Mouse (Mus musculus) forebrain, postnatal 0 days (tissue): ENCODE measurements around the gene Ulk4. TPM values are rescaled to one million over a fixed set of nuclear protein-coding genes. Genes with fewer than 3 reads are reported as not detected.
A peak's percentile ranks its signal among the peaks of the same experiment; 100 is the strongest.

Experiments
- ATAC-seq: fragments of 200-750 bp; cut with Nextera tagmentation; 2 replicates; pipeline ENCODE4 v1.8.0; 2017; ENCODE audit warnings: mild to moderate bottlenecking, moderate library complexity
- DNase-seq: peaks from one replicate; pipeline ENCODE4 v3.0.0-alpha.2; 2015
- H3K27ac ChIP-seq: fragments of 300-500 bp; sonication (generic); 2 replicates; pipeline ENCODE4 v1.5.1; 2014; ENCODE audit warnings: low read depth, mild to moderate bottlenecking, antibody characterized with exemption, low read length, moderate library complexity, mixed read lengths
- H3K27me3 ChIP-seq: fragments of 300-500 bp; sonication (generic); 2 replicates; pipeline ENCODE4 v1.6.1; 2014; ENCODE audit warnings: mild to moderate bottlenecking, low read length, mixed read lengths; ENCODE audit not compliant: insufficient read depth
- H3K36me3 ChIP-seq: fragments of 300-500 bp; sonication (generic); 2 replicates; pipeline ENCODE4 v1.6.1; 2014; ENCODE audit warnings: mild to moderate bottlenecking, moderate library complexity; ENCODE audit not compliant: insufficient read depth
- H3K4me1 ChIP-seq: fragments of 300-500 bp; sonication (generic); 2 replicates; pipeline ENCODE4 v1.6.1; 2014; ENCODE audit warnings: antibody characterized with exemption; ENCODE audit not compliant: insufficient read depth
- H3K4me2 ChIP-seq: fragments of 300-500 bp; sonication (generic); 2 replicates; pipeline ENCODE4 v1.6.1; 2014; ENCODE audit warnings: low read depth, mild to moderate bottlenecking, moderate library complexity
- H3K4me3 ChIP-seq: fragments of 300-500 bp; sonication (generic); 2 replicates; pipeline ENCODE4 v1.5.1; 2014; ENCODE audit warnings: low read depth, low read length, mixed read lengths
- H3K9ac ChIP-seq: fragments of 300-500 bp; sonication (generic); 2 replicates; pipeline ENCODE4 v1.6.1; 2014; ENCODE audit warnings: mild to moderate bottlenecking
- H3K9me3 ChIP-seq: fragments of 300-500 bp; sonication (generic); 2 replicates; pipeline ENCODE4 v1.6.1; 2016; ENCODE audit warnings: low read length
- CTCF ChIP-seq: sonication (generic); IDR thresholded peaks from 2 replicates; pipeline ENCODE4 v1.5.1; 2016; ENCODE audit warnings: antibody characterized with exemption, control low read depth, low read depth
- WGBS: fragments of 180-500 bp; shearing (Covaris S2); extraction: QIAGEN DNeasy Blood & Tissue Kit; methylation state at CpG from one replicate; pipeline ENCODE4 v1.1.7; 2014; 5-methylcytosine and 5-hydroxymethylcytosine counted together
- polyA plus RNA-seq: library from polyadenylated mRNA; unstranded; fragments of >200 nt; fragmentation: Nextera tagmentation; extraction: Ambion mirVana; gene quantifications from 2 replicates; pipeline ENCODE4 v1.2.1, GENCODE M21; 2015
- total RNA-seq: library from RNA; depleted of rRNA; stranded (reverse); fragments of >200 nt; gene quantifications from 2 replicates; pipeline ENCODE4 v1.2.3, GENCODE M21; 2014

Ulk4 gene
- total and polyA plus RNA-seq, 2 experiments from 2014 or later, result 13.3 to 105 TPM

DNA sequence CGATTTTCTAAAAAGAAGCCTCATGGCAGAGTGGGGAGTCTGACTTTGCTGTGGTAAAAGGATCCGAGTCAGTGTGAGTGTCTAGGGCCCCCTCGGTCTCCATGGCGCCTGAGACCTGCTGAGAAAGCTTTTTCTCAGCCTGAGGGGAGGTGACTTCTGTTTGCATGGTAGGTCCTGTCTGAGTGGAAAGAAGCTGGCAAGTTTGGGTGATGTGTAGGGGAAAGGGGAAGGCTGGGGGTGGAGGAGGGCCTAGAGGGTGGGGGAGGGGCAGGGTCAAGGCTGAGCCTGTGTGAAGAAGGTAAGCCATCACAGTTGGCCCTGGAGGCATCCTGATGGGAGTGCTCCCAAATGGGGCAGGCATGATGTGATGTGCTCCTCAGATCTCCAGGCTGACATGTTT, 32.3 kb upstream of the Ulk4 start:
- Histone ChIP-seq H3K27me3 (no peaks in the 10 kb centered on the region), H3K4me1 (peaks cover 26% of the 10 kb centered on the region), H3K9ac (no peak overlapping the region), H3K4me2 (no peak overlapping the region), H3K9me3 (no peaks in the 10 kb centered on the region), H3K27ac (no peak overlapping the region), H3K4me3 (no peak overlapping the region), H3K36me3 (no peaks in the 10 kb centered on the region)
- DNase-seq, result no peak
- no peak for ATAC-seq
- WGBS, result 34% methylated on average over 4 of the region's 4 CpGs
- no peak for TF ChIP-seq CTCF

DNA sequence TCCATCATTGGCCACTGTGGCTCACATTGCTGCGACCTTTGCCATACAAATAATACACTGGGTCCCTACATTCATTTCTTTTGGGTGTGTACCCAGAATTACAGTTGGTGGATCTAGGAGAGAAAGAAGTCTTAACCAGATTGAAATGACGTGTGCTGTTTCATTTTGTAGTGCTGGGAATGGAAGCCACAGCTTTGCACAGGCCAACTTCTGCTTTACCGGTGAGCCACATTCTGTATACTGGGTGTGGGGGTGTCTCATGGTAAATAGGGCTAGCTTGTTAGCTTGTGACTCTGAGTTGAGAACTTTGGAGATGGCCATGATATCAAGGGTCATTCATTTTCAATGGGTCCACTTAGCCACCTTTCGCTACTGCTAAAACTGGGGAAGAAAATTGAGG, 28.5 kb upstream of the Ulk4 start:
- no peak for DNase-seq
- TF ChIP-seq CTCF, result no peak
- no peaks in the 10 kb centered on the region for H3K27me3 ChIP-seq
- no peak for ATAC-seq
- no peak overlapping the region for H3K9ac ChIP-seq
- H3K27ac ChIP-seq, result no peak overlapping the region
- no peak overlapping the region for H3K4me2 ChIP-seq
- 88% methylated on average over 4 of the region's 4 CpGs for WGBS
- H3K36me3 ChIP-seq, result no peaks in the 10 kb centered on the region
- H3K9me3 ChIP-seq, result no peaks in the 10 kb centered on the region
- peaks cover 8% of the 10 kb centered on the region for H3K4me1 ChIP-seq
- no peak overlapping the region for H3K4me3 ChIP-seq

DNA sequence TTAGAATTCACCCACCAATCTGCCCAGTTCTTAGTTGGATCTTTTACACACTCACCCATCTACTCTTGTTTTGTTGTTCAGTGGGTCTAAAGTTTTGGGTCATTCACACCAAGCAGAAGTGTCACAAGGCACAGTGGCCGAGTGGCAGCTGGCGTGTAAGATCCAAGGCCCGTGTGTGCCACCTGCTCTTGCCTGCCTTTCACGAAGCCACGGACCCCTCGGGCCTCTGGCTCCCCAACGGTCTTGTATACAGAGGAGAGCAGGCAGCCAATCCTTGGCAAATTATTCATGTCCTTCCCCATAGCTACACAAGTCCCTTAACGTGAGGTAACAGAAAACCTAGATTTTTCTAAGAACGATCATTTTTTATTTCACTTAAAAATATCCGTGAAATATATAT, 27.5 kb upstream of the Ulk4 start:
- Histone ChIP-seq H3K27me3 (no peaks in the 10 kb centered on the region), H3K27ac (no peak overlapping the region), H3K4me1 (peaks cover 17% of the 10 kb centered on the region), H3K36me3 (no peaks in the 10 kb centered on the region), H3K9ac (no peak overlapping the region), H3K4me3 (no peak overlapping the region), H3K4me2 (no peak overlapping the region), H3K9me3 (no peaks in the 10 kb centered on the region)
- ATAC-seq, result no peak
- WGBS, result 35% methylated on average over 10 of the region's 10 CpGs
- TF ChIP-seq CTCF, result no peak
- no peak for DNase-seq

DNA sequence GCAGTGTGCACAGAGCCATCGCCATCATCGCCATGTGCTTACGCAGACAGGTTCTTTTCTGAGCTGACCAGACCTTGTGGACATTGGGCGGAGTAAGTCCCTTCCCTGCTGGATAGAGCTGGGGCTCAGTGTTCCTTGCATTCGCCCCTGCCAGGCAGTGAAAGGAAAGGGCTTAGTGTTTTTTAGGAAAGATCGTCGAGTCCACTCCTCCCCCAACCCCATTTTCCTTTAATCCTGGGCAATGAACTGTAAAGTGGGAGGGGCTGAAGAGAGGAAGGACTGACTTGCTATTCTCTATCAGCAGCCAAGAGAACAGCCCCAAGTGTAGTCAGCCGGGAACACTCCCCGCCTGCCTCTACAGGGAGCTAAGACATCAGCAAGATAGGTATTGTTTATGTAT, 26.8 kb upstream of the Ulk4 start:
- H3K4me1 ChIP-seq, result peaks cover 24% of the 10 kb centered on the region
- H3K9ac ChIP-seq, result no peak overlapping the region
- no peaks in the 10 kb centered on the region for H3K27me3 ChIP-seq
- H3K36me3 ChIP-seq, result no peaks in the 10 kb centered on the region
- ATAC-seq, result peak; percentile 49
- no peaks in the 10 kb centered on the region for H3K9me3 ChIP-seq
- DNase-seq, result no peak
- H3K4me3 ChIP-seq, result no peak overlapping the region
- no peak for TF ChIP-seq CTCF
- H3K27ac ChIP-seq, result 0 out of 2 replicates have a peak overlapping the region, but pooled peaks have one; percentile 9
- 9% methylated on average over 9 of the region's 9 CpGs for WGBS
- H3K4me2 ChIP-seq, result peak overlapping the region; percentile 13; the same call in 1 of the 2 replicates

DNA sequence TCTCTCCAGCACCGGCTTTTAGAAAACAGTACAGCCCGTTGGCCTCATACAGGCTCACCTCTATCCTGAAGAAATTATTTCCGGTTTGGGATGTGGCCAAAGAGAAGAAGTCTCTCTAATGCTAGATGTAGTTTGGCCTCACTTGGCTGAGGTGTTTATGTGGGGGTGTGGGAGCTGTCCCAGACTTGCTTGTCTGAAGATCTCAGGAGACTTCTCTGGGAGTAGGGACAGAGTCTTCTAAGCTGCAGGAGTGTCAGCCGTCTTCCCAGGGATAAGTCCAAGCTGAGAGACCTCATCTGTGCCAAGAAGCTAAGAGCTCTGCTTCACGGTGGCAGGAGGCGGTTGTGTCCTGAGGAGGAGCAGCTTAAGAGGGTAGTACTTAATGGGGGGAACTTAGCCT, 26.1 kb upstream of the Ulk4 start:
- Histone ChIP-seq H3K36me3 (no peaks in the 10 kb centered on the region), H3K4me1 (peaks cover 30% of the 10 kb centered on the region), H3K9me3 (no peaks in the 10 kb centered on the region), H3K4me3 (no peak overlapping the region), H3K27me3 (no peaks in the 10 kb centered on the region), H3K4me2 (0 out of 2 replicates have a peak overlapping the region, but pooled peaks have one; percentile 13), H3K9ac (no peak overlapping the region), H3K27ac (no peak overlapping the region)
- no peak for ATAC-seq
- no peak for TF ChIP-seq CTCF
- WGBS, result 30% methylated on average over 6 of the region's 6 CpGs
- DNase-seq, result no peak

DNA sequence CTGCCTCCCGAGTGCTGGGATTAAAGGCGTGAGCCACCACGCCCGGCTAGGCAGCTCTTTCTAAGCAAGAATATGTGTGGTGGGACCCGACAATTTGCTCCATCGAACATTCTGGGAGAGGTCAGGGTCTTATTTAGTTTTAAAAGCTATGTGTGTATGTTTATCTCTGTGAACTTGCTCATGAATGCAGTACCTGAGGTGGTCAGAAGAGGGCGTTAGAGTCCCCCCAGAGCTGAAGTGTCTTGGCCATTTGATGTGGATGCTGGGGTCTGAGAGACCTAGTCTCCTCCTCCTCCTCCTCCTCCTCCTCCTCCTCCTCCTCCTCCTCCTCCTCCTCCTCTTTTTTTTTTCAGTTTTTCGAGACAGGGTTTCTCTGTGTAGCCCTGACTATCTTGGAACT, 25.5 kb upstream of the Ulk4 start:
- no peak overlapping the region for H3K4me2 ChIP-seq
- 84% methylated on average over 7 of the region's 8 CpGs for WGBS
- no peak for ATAC-seq
- H3K9ac ChIP-seq, result no peak overlapping the region
- H3K27me3 ChIP-seq, result no peaks in the 10 kb centered on the region
- peak; percentile 40; the same call in 1 of the 2 replicates for TF ChIP-seq CTCF
- no peak for DNase-seq
- H3K9me3 ChIP-seq, result no peaks in the 10 kb centered on the region
- H3K36me3 ChIP-seq, result no peaks in the 10 kb centered on the region
- no peak overlapping the region for H3K4me3 ChIP-seq
- peaks cover 30% of the 10 kb centered on the region for H3K4me1 ChIP-seq
- H3K27ac ChIP-seq, result no peak overlapping the region

DNA sequence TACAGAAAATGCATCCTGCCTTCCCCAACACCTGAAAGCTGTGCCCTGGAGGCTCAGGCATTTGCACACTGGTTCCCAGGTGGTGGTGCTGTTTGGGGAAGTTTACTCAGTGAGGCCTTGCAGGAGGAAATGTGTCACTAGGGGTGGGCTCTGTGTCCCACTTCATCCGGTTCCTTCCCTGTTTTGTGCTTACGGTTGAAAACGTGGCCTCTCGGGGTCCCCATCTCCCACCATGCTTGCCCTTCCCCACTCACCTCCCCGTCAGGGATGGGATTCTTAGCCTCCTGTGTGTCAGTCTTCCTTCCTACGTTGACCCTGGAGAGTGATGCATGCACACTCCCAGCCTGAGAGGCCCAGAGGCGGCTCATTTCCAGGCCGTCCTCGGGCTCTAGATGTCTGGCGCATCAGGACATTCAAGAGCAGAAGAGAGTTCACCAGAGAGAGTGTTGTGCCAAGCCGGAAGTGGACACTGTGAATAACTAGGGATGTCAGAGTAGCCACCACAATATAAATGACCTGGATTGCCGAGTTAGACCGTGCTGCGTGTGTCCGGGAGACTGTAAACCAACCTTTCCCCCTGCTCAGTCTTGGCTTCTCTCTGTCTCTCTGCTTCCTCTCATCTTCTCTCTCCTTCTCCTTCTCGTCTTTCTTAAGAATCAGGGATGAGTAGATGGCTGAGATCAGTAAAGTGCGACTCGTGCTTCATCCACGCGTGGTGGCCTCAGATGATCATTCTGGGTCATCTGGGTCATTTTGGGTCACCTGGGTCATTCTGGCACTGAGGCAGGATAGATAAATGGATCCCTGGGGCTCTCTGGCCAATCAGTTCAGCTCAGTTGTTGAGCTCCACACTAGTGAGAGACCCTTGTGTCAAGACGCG, 24.3 kb upstream of the Ulk4 start:
- 77% methylated on average over 22 of the region's 22 CpGs for WGBS
- no peak overlapping the region for H3K4me3 ChIP-seq
- H3K4me2 ChIP-seq, result no peak overlapping the region
- no peak for TF ChIP-seq CTCF
- H3K36me3 ChIP-seq, result no peaks in the 10 kb centered on the region
- no peak for ATAC-seq
- peaks cover 30% of the 10 kb centered on the region for H3K4me1 ChIP-seq
- H3K27me3 ChIP-seq, result no peaks in the 10 kb centered on the region
- H3K9me3 ChIP-seq, result no peaks in the 10 kb centered on the region
- no peak for DNase-seq
- H3K27ac ChIP-seq, result no peak overlapping the region
- H3K9ac ChIP-seq, result no peak overlapping the region
